Mouse (Mus musculus): Measurements from ENCODE around the gene Aff1. TPM values are rescaled to one million over a fixed set of nuclear protein-coding genes. Genes with fewer than 3 reads are reported as not detected.

Gene Aff1
- polyA plus RNA-seq, 1 experiment from 2014 or later, result 2.4 TPM

DNA sequence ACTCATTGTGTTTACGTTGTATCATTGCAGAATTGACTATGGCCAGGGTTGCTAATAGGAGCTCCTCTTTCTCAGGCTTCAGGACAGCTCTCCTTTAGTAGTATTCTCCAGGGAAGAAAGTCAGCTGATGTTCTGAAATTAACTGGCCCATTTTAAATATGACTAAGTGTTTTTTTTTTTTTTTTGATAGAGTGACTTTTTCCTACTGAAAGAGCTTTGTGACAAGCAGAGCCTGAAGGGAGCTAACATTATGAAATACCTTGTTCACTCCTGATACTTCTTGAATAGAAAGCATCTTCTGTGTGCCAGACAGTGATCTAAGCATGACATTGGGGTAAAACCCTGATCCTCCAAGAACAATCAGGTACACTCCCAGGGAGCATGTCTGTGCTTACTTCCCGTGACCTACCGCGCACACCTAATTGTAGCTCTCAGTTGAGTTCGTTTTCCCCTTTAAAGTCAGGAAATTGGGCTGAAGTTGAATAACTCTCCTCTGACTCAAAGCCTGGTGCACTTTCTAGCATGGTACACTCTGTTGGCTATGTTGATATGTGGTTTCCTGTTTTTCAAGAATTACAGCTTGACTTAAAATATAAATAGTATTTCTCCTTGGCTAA lies 5.8 kb downstream of the Aff1 start:
- no peak overlapping the region for H3K4me2 ChIP-seq
- no peaks in the 10 kb centered on the region for H3K36me3 ChIP-seq
- no peak for ATAC-seq (ENCODE audit: low FRiP score)
- H3K9ac ChIP-seq, result no peak overlapping the region
- H3K27ac ChIP-seq, result no peak overlapping the region
- H3K9me3 ChIP-seq, result no peaks in the 10 kb centered on the region
- peaks cover 9% of the 10 kb centered on the region for H3K4me1 ChIP-seq (replicated peaks)
- no peak overlapping the region for H3K4me3 ChIP-seq
- 73% methylated on average over 5 of the region's 5 CpGs for WGBS
- H3K27me3 ChIP-seq, result peaks cover 20% of the 10 kb centered on the region

GRCm38 (mm10) chr5:103698577-103698976 lies 6.4 kb downstream of the Aff1 start:
- 89% methylated on average over 4 of the region's 4 CpGs for WGBS

GRCm38 (mm10) chr5:103699537-103699936 lies 7.4 kb downstream of the Aff1 start:
- H3K36me3 ChIP-seq, result no peaks in the 10 kb centered on the region
- no peak overlapping the region for H3K4me3 ChIP-seq
- ATAC-seq (ENCODE audit: low FRiP score), result no peak
- H3K4me2 ChIP-seq, result no peak overlapping the region
- no peaks in the 10 kb centered on the region for H3K9me3 ChIP-seq
- H3K27ac ChIP-seq, result no peak overlapping the region
- 57% methylated on average over 4 of the region's 4 CpGs for WGBS
- peaks cover 5% of the 10 kb centered on the region for H3K27me3 ChIP-seq
- 0 out of 2 replicates have a peak, but pooled peaks cover 2% of the 10 kb centered on the region for H3K4me1 ChIP-seq (replicated peaks)
- H3K9ac ChIP-seq, result no peak overlapping the region

More at GRCm38 (mm10) chr5:103698577-103698976, 6.4 kb downstream of the Aff1 start:
- ATAC-seq (ENCODE audit: low FRiP score), result no peak
- no peaks in the 10 kb centered on the region for H3K9me3 ChIP-seq
- no peak overlapping the region for H3K4me2 ChIP-seq
- H3K27ac ChIP-seq, result no peak overlapping the region
- H3K9ac ChIP-seq, result no peak overlapping the region
- H3K4me3 ChIP-seq, result no peak overlapping the region
- peaks cover 15% of the 10 kb centered on the region for H3K27me3 ChIP-seq
- H3K4me1 ChIP-seq (replicated peaks), result peaks cover 3% of the 10 kb centered on the region
- H3K36me3 ChIP-seq, result no peaks in the 10 kb centered on the region

GRCm38 (mm10) chr5:103700661-103701060 lies 8.5 kb downstream of the Aff1 start:
- Histone ChIP-seq H3K27me3 (no peaks in the 10 kb centered on the region), H3K4me2 (no peak overlapping the region), H3K4me1 (replicated peaks) (0 out of 2 replicates have a peak, but pooled peaks cover 2% of the 10 kb centered on the region), H3K4me3 (no peak overlapping the region), H3K9ac (no peak overlapping the region), H3K36me3 (no peaks in the 10 kb centered on the region), H3K27ac (no peak overlapping the region), H3K9me3 (no peaks in the 10 kb centered on the region)
- ATAC-seq (ENCODE audit: low FRiP score), result no peak
- WGBS, result 80% methylated on average over 2 of the region's 2 CpGs

DNA sequence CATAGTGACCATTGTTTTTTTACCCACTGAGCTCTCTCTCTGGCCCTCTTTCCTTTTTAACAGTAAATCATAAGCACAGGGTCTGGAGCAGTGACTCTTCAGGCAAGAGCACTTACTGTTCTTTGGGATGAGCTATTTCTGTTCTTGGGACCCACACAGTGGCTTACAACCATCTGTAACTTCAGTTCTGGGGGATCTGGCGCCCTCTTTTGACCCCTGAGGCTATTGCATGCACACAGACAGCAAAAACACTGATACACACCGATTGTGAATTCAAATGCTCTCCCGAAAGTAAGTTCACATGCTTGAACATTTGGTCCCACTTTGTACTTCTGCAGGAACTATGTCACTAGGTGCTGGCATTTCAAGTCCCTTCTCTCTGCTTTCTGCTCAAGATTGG lies 9.3 kb downstream of the Aff1 start:
- Histone ChIP-seq H3K4me2 (no peak overlapping the region), H3K9ac (no peak overlapping the region), H3K27ac (no peak overlapping the region), H3K4me1 (replicated peaks) (0 out of 2 replicates have a peak, but pooled peaks cover 2% of the 10 kb centered on the region), H3K36me3 (no peaks in the 10 kb centered on the region), H3K4me3 (no peak overlapping the region), H3K27me3 (no peaks in the 10 kb centered on the region), H3K9me3 (no peaks in the 10 kb centered on the region)
- 71% methylated on average over 3 of the region's 3 CpGs for WGBS
- ATAC-seq (ENCODE audit: low FRiP score), result no peak

GRCm38 (mm10) chr5:103702527-103702926 lies 10.4 kb downstream of the Aff1 start:
- WGBS, result 79% methylated on average over 6 of the region's 6 CpGs
- H3K4me2 ChIP-seq, result no peak overlapping the region
- no peak overlapping the region for H3K9ac ChIP-seq
- no peaks in the 10 kb centered on the region for H3K9me3 ChIP-seq
- no peak overlapping the region for H3K27ac ChIP-seq
- no peak overlapping the region for H3K4me3 ChIP-seq
- no peaks in the 10 kb centered on the region for H3K27me3 ChIP-seq
- no peak for ATAC-seq (ENCODE audit: low FRiP score)
- H3K4me1 ChIP-seq (replicated peaks), result no peaks in the 10 kb centered on the region
- H3K36me3 ChIP-seq, result no peaks in the 10 kb centered on the region

GRCm38 (mm10) chr5:103705331-103705730 lies 13.2 kb downstream of the Aff1 start:
- H3K27me3 ChIP-seq, result no peaks in the 10 kb centered on the region
- H3K9ac ChIP-seq, result no peak overlapping the region
- H3K36me3 ChIP-seq, result no peaks in the 10 kb centered on the region

GRCm38 (mm10) chr5:103705874-103706273 lies 13.7 kb downstream of the Aff1 start:
- H3K9me3 ChIP-seq, result no peaks in the 10 kb centered on the region
- WGBS, result 92% methylated on average over 1 of the region's 1 CpGs
- H3K27ac ChIP-seq, result no peak overlapping the region
- no peaks in the 10 kb centered on the region for H3K36me3 ChIP-seq
- no peak for ATAC-seq (ENCODE audit: low FRiP score)
- no peak overlapping the region for H3K4me3 ChIP-seq
- H3K4me2 ChIP-seq, result no peak overlapping the region
- H3K27me3 ChIP-seq, result no peaks in the 10 kb centered on the region
- no peaks in the 10 kb centered on the region for H3K4me1 ChIP-seq (replicated peaks)
- no peak overlapping the region for H3K9ac ChIP-seq

More at GRCm38 (mm10) chr5:103705331-103705730, 13.2 kb downstream of the Aff1 start:
- Histone ChIP-seq H3K4me3 (no peak overlapping the region), H3K4me2 (no peak overlapping the region), H3K27ac (no peak overlapping the region), H3K9me3 (no peaks in the 10 kb centered on the region), H3K4me1 (replicated peaks) (no peaks in the 10 kb centered on the region)
- no peak for ATAC-seq (ENCODE audit: low FRiP score)
- WGBS, result 94% methylated on average over 4 of the region's 4 CpGs

DNA sequence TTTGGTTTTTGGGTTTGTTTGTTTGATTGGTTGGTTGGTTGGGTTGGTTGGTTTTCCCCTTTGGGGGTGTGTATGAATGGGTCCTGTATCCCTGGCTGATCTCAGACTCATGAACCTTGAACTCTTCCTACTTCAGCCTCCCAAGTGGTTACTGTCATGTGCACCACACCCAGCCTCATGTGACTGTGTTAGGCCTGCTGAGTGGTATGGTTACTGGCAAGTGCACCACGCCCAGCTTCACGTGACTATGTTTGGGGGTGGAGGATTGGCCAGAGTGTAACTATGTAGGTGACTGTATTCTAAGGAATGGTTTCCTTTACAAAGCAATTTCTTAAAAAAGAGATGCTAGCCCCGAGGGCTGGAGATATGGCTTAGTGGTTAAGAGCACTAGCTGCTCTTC lies 16.9 kb downstream of the Aff1 start:
- 93% methylated on average over 3 of the region's 3 CpGs for WGBS
- no peak overlapping the region for H3K27ac ChIP-seq

DNA sequence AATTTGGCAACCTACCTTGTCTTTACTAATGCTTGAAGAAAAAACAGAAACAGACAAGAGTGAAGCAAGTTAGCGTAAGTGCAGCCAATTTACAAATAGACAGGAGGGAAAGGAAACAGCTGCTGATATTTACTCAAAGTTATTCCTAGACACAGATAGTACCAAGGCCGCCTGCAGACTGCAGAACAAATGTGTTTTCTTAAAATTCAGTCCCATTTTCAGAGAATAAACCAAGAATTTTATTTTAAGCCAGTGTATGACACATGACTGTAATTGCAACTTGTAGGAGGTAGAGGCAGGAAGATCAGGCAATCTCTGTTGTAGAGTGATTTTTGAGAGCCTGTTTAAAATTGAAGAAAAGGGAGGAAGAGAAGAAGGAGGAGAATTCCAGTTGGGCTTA lies 19.7 kb downstream of the Aff1 start:
- Histone ChIP-seq H3K4me3 (no peak overlapping the region), H3K4me1 (replicated peaks) (no peaks in the 10 kb centered on the region), H3K4me2 (no peak overlapping the region), H3K36me3 (no peaks in the 10 kb centered on the region), H3K9me3 (no peaks in the 10 kb centered on the region), H3K27ac (no peak overlapping the region), H3K9ac (no peak overlapping the region), H3K27me3 (no peaks in the 10 kb centered on the region)
- WGBS, result 85% methylated on average over 2 of the region's 2 CpGs
- ATAC-seq (ENCODE audit: low FRiP score), result no peak

More for the DNA sequence above, 16.9 kb downstream of the Aff1 start:
- H3K4me2 ChIP-seq, result no peak overlapping the region
- H3K9me3 ChIP-seq, result no peaks in the 10 kb centered on the region
- no peak overlapping the region for H3K9ac ChIP-seq
- ATAC-seq (ENCODE audit: low FRiP score), result no peak
- H3K36me3 ChIP-seq, result no peaks in the 10 kb centered on the region
- no peaks in the 10 kb centered on the region for H3K27me3 ChIP-seq
- H3K4me3 ChIP-seq, result no peak overlapping the region
- no peaks in the 10 kb centered on the region for H3K4me1 ChIP-seq (replicated peaks)

- no peak overlapping the region for H3K4me2 ChIP-seq
- H3K27ac ChIP-seq, result no peak overlapping the region
- no peaks in the 10 kb centered on the region for H3K9me3 ChIP-seq
- no peaks in the 10 kb centered on the region for H3K36me3 ChIP-seq
- H3K27me3 ChIP-seq, result no peaks in the 10 kb centered on the region
- 70% methylated on average over 2 of the region's 2 CpGs for WGBS
- no peak overlapping the region for H3K9ac ChIP-seq
- H3K4me1 ChIP-seq (replicated peaks), result no peaks in the 10 kb centered on the region
- no peak overlapping the region for H3K4me3 ChIP-seq
- ATAC-seq (ENCODE audit: low FRiP score), result no peak
Observed at GRCm38 (mm10) chr5:103713422-103713821, 21.2 kb downstream of the Aff1 start.

DNA sequence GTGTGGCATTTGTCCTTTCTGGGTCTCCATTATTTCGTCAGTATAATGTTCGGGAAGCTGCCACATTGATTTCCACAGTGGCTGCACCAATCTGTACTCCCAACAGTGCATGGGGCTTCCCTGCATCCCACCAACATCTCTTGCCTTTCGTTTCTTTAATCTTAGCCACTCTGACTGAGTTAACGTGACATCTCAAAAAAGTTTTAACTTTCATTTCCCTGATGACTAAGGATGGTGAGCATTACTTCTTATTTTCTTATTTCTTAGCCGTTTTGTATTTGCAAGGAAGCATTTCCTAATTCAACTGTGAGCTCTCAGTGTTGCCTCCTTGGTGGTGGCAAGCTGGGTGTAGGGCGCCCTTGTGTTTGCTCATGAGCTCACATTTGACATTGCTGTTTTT lies 22.8 kb downstream of the Aff1 start:
- Histone ChIP-seq H3K4me1 (replicated peaks) (no peaks in the 10 kb centered on the region), H3K36me3 (no peaks in the 10 kb centered on the region), H3K9ac (no peak overlapping the region), H3K9me3 (no peaks in the 10 kb centered on the region), H3K4me3 (no peak overlapping the region), H3K27me3 (no peaks in the 10 kb centered on the region), H3K27ac (no peak overlapping the region), H3K4me2 (no peak overlapping the region)
- no peak for ATAC-seq (ENCODE audit: low FRiP score)
- 88% methylated on average over 6 of the region's 6 CpGs for WGBS

DNA sequence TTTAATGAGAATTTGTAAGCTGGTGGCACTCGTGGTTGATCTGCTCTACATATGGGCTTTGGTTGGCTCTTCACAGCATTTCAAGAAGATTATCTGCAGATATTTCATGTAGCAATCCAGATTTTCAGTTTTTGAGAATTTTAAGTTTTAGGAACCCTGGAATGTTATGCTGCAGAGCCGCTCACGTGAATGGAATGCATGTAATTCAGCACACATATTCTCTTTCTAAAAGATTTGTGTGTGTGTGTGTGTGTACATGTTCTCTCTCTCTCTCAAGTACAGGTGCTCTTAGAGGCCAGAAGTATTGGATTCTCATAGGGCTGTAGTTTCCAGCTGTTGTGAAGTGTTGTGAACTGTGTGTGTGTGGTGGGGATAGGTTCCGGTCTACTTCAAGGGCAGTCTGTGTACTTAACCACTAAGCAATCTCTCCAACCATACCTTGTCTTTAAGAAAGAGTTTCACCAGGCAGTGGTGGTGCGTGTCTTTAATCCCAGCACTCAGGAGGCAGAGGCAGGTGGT lies 24.7 kb downstream of the Aff1 start:
- Histone ChIP-seq H3K9me3 (no peaks in the 10 kb centered on the region), H3K27me3 (no peaks in the 10 kb centered on the region), H3K36me3 (no peaks in the 10 kb centered on the region), H3K4me3 (no peak overlapping the region), H3K27ac (no peak overlapping the region), H3K4me2 (no peak overlapping the region), H3K4me1 (replicated peaks) (no peaks in the 10 kb centered on the region), H3K9ac (no peak overlapping the region)
- WGBS, result 93% methylated on average over 5 of the region's 5 CpGs
- no peak for ATAC-seq (ENCODE audit: low FRiP score)
